Mouse (Mus musculus) megakaryocyte, embryonic 14.5 days (primary cell): Measurements from ENCODE around the gene Aqp12.

Experiments
- FLI1 ChIP-seq: IDR thresholded peaks from 2 replicates; pipeline ENCODE4 v1.6.1; 2012; ENCODE audit warnings: low read length, inconsistent platforms, mixed read lengths
- GATA1 ChIP-seq: IDR thresholded peaks from 3 replicates; pipeline ENCODE4 v1.6.1; 2012; ENCODE audit warnings: mixed read lengths, low read length, inconsistent platforms, borderline replicate concordance

DNA sequence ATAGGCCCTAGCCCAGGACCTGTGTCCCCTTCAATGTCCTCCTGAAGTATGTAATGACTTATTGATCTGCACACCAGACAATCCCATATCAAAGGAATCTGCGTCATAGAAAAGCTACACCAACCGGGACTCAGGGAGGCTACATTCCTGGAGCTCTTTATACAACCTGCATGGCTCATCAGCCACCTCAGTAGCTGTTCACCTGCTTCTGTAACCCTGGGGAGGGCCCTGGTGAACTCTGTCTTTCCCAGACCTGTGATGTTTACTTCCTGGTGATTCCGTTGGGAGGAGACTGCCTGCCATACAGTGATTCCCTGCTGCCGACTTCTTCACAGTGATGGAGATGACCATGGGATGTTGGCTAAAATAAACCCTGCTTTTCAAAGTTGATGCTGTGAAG lies 17.2 kb upstream of the Aqp12 start:
- TF ChIP-seq GATA1 (no peak), FLI1 (no peak)
